Mouse (Mus musculus): Measurements from ENCODE around the gene Sgo2b. TPM values are rescaled to one million over a fixed set of nuclear protein-coding genes. Genes with fewer than 3 reads are reported as not detected.
"Not testable (repeated sequence)": the region's sequence is repeated elsewhere in the genome, so short reads cannot be mapped to it uniquely, and the experiment has no call there.

The Sgo2b gene
- not detected for total RNA-seq (2021)
- long read RNA-seq = 0 reads

DNA sequence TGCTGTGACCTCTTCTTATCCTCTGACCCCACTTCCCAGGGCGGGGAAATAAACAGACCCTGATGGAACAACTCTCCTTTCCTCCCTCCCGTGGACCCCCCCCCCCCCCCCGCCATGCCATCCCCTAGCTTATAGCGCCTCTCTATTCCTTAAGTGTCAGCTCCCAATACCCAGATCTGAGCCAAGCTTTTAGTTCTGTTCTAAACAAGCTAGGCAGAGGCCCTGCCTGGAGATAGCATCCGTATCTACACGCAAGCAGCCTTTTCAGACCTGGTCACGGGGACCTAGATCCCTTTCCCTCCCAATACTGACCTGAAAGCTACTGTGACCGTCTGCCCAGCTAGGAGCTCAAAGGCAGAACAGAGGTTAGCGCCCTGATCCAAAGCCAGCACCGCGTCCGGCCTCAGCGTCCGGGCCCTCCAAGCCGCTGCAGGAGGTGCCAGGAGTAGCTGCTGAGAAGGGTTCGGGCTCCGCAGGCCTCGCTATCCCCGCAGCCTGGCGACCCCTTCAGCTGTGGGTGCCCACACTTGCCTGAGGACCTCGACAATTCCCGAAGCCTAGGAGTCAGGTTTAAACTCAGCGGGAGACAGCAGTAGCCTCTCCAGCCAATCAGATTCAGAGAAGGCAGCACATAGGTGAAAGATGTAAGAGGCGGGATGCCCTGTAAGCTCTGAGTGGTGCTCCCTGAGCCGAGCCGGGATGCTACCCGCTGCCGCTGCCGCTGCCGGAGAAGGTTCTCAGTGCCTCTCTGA lies at the start of gene Sgo2b:
TSS of gene Sgo2b (minus strand) at position 623 of the 752 bp plus-strand sequence.
- no peak for DNase-seq (ENCODE audit: low spot score in 2 of 2)

DNA sequence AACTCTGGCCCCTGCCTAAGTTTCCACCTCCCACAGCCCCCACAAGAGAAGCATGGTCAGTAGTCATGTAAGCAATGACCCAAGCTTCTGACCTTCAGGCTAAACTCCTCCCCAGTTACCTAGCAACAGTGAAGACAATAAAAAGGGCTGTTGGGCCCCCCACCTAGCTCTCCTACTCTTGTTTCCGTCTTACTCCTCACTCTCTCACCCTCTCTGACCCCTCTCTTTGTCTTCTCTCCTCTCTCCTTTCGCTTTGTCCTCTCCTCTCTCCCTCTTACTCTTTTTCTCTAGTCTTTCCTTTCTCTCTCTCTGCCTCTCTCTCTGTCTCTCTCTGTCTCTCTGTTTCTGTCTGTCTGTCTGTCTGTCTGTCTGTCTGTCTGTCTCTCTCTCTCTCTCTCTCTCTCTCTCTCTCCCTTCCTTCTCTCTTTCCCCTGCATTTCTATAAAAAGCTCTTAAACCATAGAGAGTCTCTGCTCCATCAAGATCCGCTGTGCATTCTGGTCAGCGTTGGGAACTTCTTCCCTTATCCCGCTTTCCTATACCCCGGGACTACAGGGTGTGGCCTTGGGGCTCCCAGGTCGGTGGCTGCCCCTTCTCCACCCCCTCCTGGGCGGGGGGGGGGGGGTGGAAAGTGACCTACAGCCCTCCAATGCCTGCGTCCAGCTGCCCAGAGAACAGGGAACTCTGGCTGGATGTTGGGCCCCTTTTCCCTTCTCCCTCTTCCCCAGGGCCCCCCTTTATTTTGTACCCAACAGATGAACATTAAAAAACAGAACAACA lies 18.8 kb upstream of the Sgo2b start:
- not testable (repeated sequence) for DNase-seq (ENCODE audit: low spot score in 2 of 2)

DNA sequence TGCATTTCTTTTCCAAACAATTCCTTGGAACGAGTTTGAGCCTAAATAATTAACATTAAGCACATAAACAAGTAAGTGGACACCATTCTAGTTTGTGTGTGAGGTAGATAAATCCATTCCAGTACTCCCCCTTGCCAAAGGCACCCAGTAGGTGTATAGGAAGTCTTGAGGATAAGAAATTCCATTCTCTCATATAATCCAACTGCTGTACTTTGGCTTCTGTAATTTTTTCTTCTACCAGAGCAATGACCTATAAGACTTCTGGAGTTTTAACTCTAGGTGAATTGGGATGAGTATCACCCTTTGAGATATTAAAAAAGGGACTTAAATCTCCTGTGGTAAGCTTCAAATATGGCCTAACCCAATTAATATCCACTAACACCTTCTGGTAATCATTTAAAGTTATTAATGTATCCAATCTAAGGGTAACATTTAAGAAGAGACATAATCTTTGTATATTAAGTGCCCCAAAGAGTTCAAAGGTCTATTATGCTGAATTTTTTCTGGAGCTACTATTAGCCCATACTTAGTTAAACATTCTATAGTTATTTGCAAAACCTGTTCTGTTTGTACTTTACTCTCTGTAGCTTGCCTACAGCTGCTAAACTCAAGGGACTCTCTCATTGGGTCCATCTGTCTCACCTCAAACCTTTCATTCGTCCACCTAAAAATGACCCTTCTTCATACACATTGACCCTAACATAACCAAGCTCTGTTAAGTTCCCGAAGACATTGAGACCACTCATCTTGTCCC lies 9.2 kb upstream of the Sgo2b start:
- DNase-seq (ENCODE audit: low spot score in 2 of 2) = no peak

DNA sequence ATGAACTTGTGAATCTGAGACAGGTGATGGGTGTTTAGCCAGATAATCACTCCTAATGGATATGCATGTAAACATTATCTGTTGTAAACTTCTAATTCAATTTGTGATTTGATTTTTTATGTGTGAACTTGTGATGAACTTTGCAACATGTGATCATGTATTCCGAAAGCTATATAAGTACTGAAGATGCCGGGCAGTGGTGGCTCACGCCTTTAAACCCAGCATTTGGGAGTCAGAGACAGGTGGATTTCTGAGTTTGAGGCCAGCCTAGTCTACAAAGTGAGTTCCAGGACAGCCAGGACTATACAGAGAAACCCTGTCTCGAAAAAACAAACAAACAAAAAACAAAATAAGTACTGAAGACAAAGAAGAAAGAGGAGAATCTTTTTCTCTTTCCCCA lies 1.8 kb upstream of the Sgo2b start:
- not testable (repeated sequence) for DNase-seq (ENCODE audit: low spot score in 2 of 2)

DNA sequence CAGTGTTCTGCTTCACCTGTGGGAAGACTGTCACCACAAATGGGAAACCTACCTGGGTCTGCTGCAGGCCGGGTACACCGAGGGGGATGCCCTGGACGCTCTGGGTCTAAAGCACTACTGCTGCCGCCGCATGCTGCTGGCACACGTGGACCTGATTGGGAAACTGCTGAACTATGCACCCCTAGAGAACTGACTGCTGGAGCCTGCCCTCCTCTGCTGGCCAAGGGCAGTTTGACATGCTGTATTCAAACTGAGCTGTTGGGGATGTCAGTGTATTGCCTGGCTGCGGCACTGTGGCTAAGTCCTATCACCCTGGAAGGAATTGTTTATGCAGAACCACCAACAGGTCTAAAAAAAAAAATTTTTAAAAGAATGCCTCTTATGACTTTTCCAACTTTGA lies 18.9 kb downstream of the Sgo2b start:
- DNase-seq (ENCODE audit: low spot score in 2 of 2) = no peak

DNA sequence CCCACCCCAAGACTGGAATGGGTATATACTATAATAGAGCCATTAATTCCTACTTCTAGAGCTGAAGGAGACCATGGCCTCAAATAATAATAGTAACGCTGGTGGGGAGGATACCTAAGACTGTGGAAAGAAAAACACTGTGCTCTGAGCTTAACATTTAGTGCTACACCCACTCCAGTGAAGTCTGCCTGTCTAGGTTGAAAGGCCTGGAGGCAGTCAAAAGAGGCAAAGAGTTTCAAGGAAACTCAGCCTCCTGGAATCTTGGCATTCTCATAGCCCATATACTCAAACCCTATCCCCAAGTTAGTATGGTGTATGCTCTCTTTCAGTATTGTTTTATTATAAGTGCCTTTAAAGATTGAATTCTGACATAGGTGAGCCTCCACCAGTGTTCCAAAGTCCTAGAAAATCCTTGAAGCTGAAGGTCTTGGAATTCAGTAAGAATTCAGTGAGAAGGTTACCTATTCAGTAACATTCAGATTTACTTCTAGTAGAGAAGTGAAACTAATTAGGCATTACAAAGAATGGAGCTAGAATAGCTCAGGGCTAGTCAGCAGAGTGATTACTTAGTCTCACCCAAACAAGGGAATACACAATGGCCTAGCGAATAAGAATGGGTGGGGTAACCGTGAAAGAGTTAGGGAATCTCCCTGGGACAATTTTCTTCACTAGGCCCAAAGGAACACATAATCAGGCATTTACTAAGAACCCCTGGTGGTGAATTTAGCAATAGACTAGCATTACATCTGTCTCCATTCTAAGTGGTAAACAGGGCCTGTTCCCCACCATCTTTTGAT lies 22.5 kb downstream of the Sgo2b start:
- no peak for DNase-seq (ENCODE audit: low spot score in 2 of 2)

DNA sequence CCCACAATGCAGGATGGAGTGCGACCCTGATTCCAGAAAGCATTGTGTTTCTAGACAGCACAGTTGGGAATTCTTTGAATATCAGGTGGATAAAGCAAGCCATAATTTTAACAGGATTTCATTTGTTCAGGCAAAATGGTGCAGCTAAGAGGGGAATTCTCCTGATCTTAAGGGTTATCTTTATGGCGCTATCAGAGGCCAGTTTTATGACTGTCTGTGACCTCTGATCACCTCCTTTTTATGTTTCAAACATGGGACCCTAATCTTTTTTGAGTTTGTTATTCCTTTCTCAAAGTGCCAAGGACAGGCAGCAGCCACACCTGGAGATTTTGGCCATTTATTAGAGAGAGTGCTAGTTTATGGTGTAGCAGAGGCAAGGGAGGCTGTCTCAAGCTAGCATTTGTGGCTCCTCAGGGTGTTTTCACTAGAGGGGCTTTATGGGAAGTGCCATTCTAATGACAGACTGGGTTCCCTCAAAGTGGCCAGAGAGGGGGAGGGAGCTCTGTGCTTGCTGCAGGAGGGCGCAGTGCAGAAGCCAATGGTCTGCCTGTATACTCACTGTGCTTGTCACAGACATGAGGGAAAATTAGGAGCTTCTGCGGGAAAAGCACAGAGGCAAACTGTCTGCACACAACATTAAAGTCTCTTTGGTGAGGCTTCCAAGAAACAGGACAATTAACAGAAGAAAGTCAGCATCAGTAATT lies 30.6 kb downstream of the Sgo2b start:
- DNase-seq (ENCODE audit: low spot score in 2 of 2) = no peak

DNA sequence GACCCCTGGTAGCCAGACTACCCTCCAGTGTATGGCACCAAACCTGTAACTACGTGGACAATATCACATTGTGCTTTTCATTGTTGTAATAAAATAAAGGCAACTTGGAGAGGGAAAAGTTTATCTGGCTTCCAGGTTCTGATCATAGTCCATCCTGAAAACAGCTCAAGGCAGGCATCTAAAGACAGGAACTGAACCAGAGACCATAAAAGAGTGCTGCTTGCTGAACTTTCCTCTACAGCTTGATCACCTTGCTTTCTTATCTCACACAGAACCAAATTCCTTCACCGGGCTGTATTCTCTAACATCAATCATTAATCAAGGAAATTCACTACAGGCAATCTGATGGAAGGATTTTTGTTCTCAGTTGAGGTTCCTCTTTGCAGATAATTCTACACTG lies 57.0 kb downstream of the Sgo2b start:
- DNase-seq (ENCODE audit: low spot score in 2 of 2) = no peak

DNA sequence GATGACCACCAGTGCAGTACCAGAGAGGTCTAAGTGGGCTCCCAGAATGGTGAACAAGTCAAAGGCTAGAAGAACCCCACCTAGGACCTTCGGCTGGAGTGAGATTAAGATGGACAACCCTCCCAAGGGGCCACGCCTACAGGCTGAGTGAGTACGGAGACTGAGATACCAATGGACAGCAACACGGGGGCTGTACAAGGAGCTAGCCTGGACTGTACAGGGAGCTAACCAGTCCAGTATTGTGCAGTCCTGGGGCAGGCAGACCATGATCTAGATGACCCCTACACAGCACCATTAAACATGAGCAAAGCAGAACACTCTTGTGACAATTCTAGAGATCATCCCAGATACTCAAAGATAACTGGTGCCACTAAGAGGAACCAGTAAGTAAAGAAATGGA lies 73.7 kb downstream of the Sgo2b start:
- no peak for DNase-seq (ENCODE audit: low spot score in 2 of 2)

DNA sequence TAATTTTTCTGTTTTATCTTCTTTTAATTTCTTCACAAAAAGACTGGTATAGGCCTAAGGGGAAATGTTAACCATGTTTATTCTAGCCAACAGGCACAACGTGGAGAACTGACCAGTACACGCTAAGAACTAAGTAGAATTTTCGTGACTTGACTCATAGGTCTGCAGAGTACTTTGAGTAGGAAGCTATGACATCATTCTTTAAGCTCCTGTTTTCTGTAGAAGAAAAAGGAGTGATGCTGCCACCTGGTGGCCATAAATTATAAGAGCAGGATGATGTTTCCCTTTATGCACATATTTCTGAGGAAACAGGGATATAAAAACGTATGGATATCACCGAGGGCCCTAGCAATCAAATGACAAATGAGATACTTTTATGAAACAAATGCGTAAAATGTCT lies 74.7 kb downstream of the Sgo2b start:
- DNase-seq (ENCODE audit: low spot score in 2 of 2) = peak; percentile 58 to 90

DNA sequence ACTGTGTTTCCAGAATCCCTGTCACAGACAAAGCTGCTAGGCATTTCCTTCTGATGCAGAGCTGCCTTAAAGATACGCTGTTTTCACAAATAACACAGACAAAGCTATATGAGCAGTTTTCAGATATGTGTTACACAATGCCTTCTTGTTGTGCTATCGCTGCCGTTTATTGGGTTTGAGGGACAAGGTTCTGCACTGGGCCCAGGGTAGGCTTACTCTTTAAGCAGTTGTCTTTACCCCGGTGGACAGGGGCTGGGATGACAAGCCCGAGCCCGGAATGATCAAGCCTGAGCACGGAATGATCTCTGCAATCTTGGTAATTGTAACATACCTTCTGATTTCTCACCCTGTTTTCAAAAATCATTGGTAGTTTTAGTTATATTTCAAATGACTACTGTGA lies 75.1 kb downstream of the Sgo2b start:
- DNase-seq (ENCODE audit: low spot score in 2 of 2) = peak in 1 of 2 experiments; percentile 2
